8 mouse cellular contexts compared by ENCODE assay signal in genomic region chr2:18693491-18693870, GRCm38 (mm10). TPM values are rescaled to one million over a fixed set of nuclear protein-coding genes. Genes with fewer than 3 reads are reported as not detected.
DNase-seq lines count a peak whose midpoint lies in the region; ATAC-seq and TF ChIP-seq lines count a peak whose summit lies in the region.

No protein-coding gene starts in this region.

- intact Hi-C loops in heart, adult 2 months (cut with DNase I) = loop anchor here (5.0 to 10.0 kb wide), 5 partner anchors 74 to 661 kb away; partner anchors contain the start of genes 4930426L09Rik and Pip4k2a

- no peak for TF ChIP-seq CTCF in heart, adult 2 months (IDR thresholded peaks at IDR 0.05)
- TF ChIP-seq CTCF in spleen, adult 2 months (IDR thresholded peaks at IDR 0.05; ENCODE audit: extremely low read depth, insufficient read depth, insufficient read length, insufficient replicate concordance) = no peak

- peak overlapping the region; percentile 91 for H3K4me2 ChIP-seq in liver, embryonic 12.5 days

- ATAC-seq in liver, embryonic 12.5 days = no peak

- H3K27me3 ChIP-seq in heart, adult 2 months (ENCODE audit: control insufficient read depth, insufficient read depth, low read length) = peaks cover 28% of the 10 kb centered on the region
- peaks cover 39% of the 10 kb centered on the region for H3K27me3 ChIP-seq in spleen, adult 2 months (ENCODE audit: control insufficient read depth, insufficient read depth, low read length)
- peaks cover 85% of the 10 kb centered on the region for H3K27me3 ChIP-seq in liver, embryonic 12.5 days (replicated peaks)

- no peak for TF ChIP-seq POLR2A in heart, adult 2 months (IDR thresholded peaks at IDR 0.05; ENCODE audit: insufficient read depth, low read depth, low read length)
- no peak for TF ChIP-seq POLR2A in spleen, adult 2 months (IDR thresholded peaks at IDR 0.05; ENCODE audit: low read depth, low read length)

- H3K27ac ChIP-seq in heart, adult 2 months = peak overlapping the region; percentile 98
- no peak overlapping the region for H3K27ac ChIP-seq in spleen, adult 2 months (ENCODE audit: insufficient read depth, low read length)
- no peak overlapping the region for H3K27ac ChIP-seq in liver, embryonic 12.5 days

- H3K4me1 ChIP-seq in heart, adult 2 months (ENCODE audit: control insufficient read depth, insufficient read depth, low read length) = peaks cover 4% of the 10 kb centered on the region; the same call in 1 of the 2 replicates
- peaks cover 19% of the 10 kb centered on the region for H3K4me1 ChIP-seq in spleen, adult 2 months (ENCODE audit: control insufficient read depth, insufficient read depth, insufficient read length)
- peaks cover 31% of the 10 kb centered on the region for H3K4me1 ChIP-seq in liver, embryonic 12.5 days

- H3K36me3 ChIP-seq in heart, adult 2 months (ENCODE audit: control insufficient read depth, insufficient read depth, low read length) = no peaks in the 10 kb centered on the region
- H3K36me3 ChIP-seq in spleen, adult 2 months (ENCODE audit: control insufficient read depth, insufficient read depth, low read length) = no peaks in the 10 kb centered on the region
- H3K36me3 ChIP-seq in liver, embryonic 12.5 days = no peaks in the 10 kb centered on the region

- no peak for DNase-seq in heart, adult 2 months
- DNase-seq in heart, adult 8-10 months (ENCODE audit: low spot score) = no peak
- DNase-seq in spleen, adult 2 months (ENCODE audit: low read depth in 1 of 2, low spot score in 2 of 2) = no peak
- DNase-seq in spleen, adult 12 weeks (ENCODE audit: low spot score) = no peak
- no peak for DNase-seq in embryo, embryonic 11 days
- DNase-seq in frontal cortex, postnatal 10 days (ENCODE audit: low spot score in 2 of 2) = no peak
- no peak for DNase-seq in ovary, adult 18-20 months (ENCODE audit: low spot score)

- no peak overlapping the region for H3K9ac ChIP-seq in heart, adult 2 months (ENCODE audit: low read depth, low read length)
- H3K9ac ChIP-seq in liver, embryonic 12.5 days = no peak overlapping the region

- H3K79me2 ChIP-seq in heart, adult 2 months (replicated peaks; ENCODE audit: control insufficient read depth, insufficient read depth, low read length) = no peaks in the 10 kb centered on the region

- 2% methylated on average over 5 of the region's 5 CpGs for WGBS in heart, adult 2 months
- under 1% methylated on average over 5 of the region's 5 CpGs for WGBS in spleen, adult 2 months
- WGBS in liver, embryonic 12.5 days (ENCODE audit: insufficient replicate concordance) = 2% methylated on average over 5 of the region's 5 CpGs

- H3K4me3 ChIP-seq in heart, adult 2 months = peak overlapping the region; percentile 77
- H3K4me3 ChIP-seq in spleen, adult 2 months (ENCODE audit: extremely low read depth, insufficient read depth, insufficient read length) = peak overlapping the region; percentile 64
- peak overlapping the region; percentile 63; the same call in 1 of the 2 replicates for H3K4me3 ChIP-seq in liver, embryonic 12.5 days

- no peak for TF ChIP-seq EP300 in heart, adult 2 months (IDR thresholded peaks at IDR 0.05; ENCODE audit: insufficient read depth, low read depth, low read length)

- no peaks in the 10 kb centered on the region for H3K9me3 ChIP-seq in liver, embryonic 12.5 days (replicated peaks)

RNA-seq across cellular contexts. Expression of gene Spag6, which starts 0.4 kb away (rescaled TPM):
- under 1 TPM; 0.26 to 0.36 TPM for total RNA-seq in heart, adult 2 months (2021)
- 0.20 and 0.32 TPM in 2 replicates for polyA plus RNA-seq in heart, adult 2 months (2012; rRNA removed)
- total RNA-seq in heart, adult 8-10 months (2022) = under 1 TPM in 3 of 4 experiments, not detected in 1; 0.38 to 0.65 (median 0.49) TPM
- polyA plus RNA-seq in spleen, adult 2 months (2012; rRNA removed) = 0.51 and 0.80 TPM in 2 replicates
- not detected in 2 replicates for polyA plus RNA-seq in liver, embryonic 12.5 days (2016; fragmentation: Nextera tagmentation; extraction: Ambion mirVana)

RNA-seq across cellular contexts. Expression of gene Bmi1, which starts 16.7 kb away (rescaled TPM):
- 10 to 100 TPM; 59.2 to 70.6 TPM for total RNA-seq in heart, adult 2 months (2021)
- 22.3 and 54.4 TPM in 2 replicates for polyA plus RNA-seq in heart, adult 2 months (2012; rRNA removed)
- 10 to 100 TPM; 51.9 to 74.4 (median 64.3) TPM for total RNA-seq in heart, adult 8-10 months (2022)
- polyA plus RNA-seq in spleen, adult 2 months (2012; rRNA removed) = 9.0 and 13.0 TPM in 2 replicates
- 9.5 and 9.7 TPM in 2 replicates for polyA plus RNA-seq in liver, embryonic 12.5 days (2016; fragmentation: Nextera tagmentation; extraction: Ambion mirVana)

RNA-seq across cellular contexts. Expression of gene Commd3, which starts 21.3 kb away (rescaled TPM):
- 100 to 1,000 TPM in 1 of 2 experiments, 10 to 100 TPM in 1; 95.0 to 102 TPM for total RNA-seq in heart, adult 2 months (2021)
- polyA plus RNA-seq in heart, adult 2 months (2012; rRNA removed) = 53.1 and 87.5 TPM in 2 replicates
- 100 to 1,000 TPM in 1 of 4 experiments, 10 to 100 TPM in 3; 88.6 to 108 (median 96.9) TPM for total RNA-seq in heart, adult 8-10 months (2022)
- 19.3 and 20.2 TPM in 2 replicates for polyA plus RNA-seq in spleen, adult 2 months (2012; rRNA removed)
- 102 TPM in 2 replicates for polyA plus RNA-seq in liver, embryonic 12.5 days (2016; fragmentation: Nextera tagmentation; extraction: Ambion mirVana)
